Mouse (Mus musculus) forebrain, embryonic 13.5 days (tissue): Measurements from ENCODE around the gene Hspa4l. TPM values are rescaled to one million over a fixed set of nuclear protein-coding genes. Genes with fewer than 3 reads are reported as not detected.

Experiments
- polyA plus RNA-seq: library from polyadenylated mRNA; unstranded; fragments of >200 nt; fragmentation: Nextera tagmentation; extraction: Ambion mirVana; gene quantifications from 2 replicates; pipeline ENCODE4 v1.2.1, GENCODE M21; 2015

Gene Hspa4l
- polyA plus RNA-seq, 1 experiment from 2014 or later: 48.5 TPM

Other genes starting within 250 kb of the Hspa4l start
- gene Intu, start 213.2 kb upstream of the Hspa4l start, polyA plus RNA-seq: 4.2 and 5.4 TPM in 2 replicates
- gene Slc25a31, start 35.6 kb upstream of the Hspa4l start, polyA plus RNA-seq: 0.15 TPM in 1 of 2 replicates, not detected in the other
- gene Plk4, start 55.5 kb downstream of the Hspa4l start, polyA plus RNA-seq: 46.8 and 48.7 TPM in 2 replicates
- 17.5 and 17.7 TPM in 2 replicates for gene Mfsd8, start 102.4 kb downstream of the Hspa4l start, polyA plus RNA-seq
- gene Abhd18, start 102.5 kb downstream of the Hspa4l start, polyA plus RNA-seq: 9.5 and 12.1 TPM in 2 replicates
- gene 1700034I23Rik, start 158.0 kb downstream of the Hspa4l start, polyA plus RNA-seq: 0.14 and 0.38 TPM in 2 replicates
- gene Larp1b, start 205.3 kb downstream of the Hspa4l start, polyA plus RNA-seq: 2.4 and 2.6 TPM in 2 replicates